Mouse (Mus musculus) megakaryocyte, embryonic 14.5 days (primary cell): ENCODE measurements around the gene Pip5k1a. TPM values are rescaled to one million over a fixed set of nuclear protein-coding genes. Genes with fewer than 3 reads are reported as not detected.
"Not testable (repeated sequence)": the region's sequence is repeated elsewhere in the genome, so short reads cannot be mapped to it uniquely, and the experiment has no call there.

Experiments used
- H3K27me3 ChIP-seq: replicated peaks from 2 replicates; pipeline ENCODE3; 2012; ENCODE audit warnings: inconsistent platforms
- H3K36me3 ChIP-seq: replicated peaks from 2 replicates; pipeline ENCODE3; 2012; ENCODE audit warnings: low read length, inconsistent platforms, mixed read lengths
- H3K4me1 ChIP-seq: 2 replicates; pipeline ENCODE4 v1.6.1; 2012; ENCODE audit warnings: inconsistent platforms
- H3K4me3 ChIP-seq: replicated peaks from 2 replicates; pipeline ENCODE3; 2012; ENCODE audit warnings: moderate library complexity, mild to moderate bottlenecking, inconsistent platforms
- H3K9me3 ChIP-seq: 2 replicates; pipeline ENCODE4 v1.6.1; 2012; ENCODE audit warnings: inconsistent platforms
- FLI1 ChIP-seq: IDR thresholded peaks from 2 replicates; pipeline ENCODE4 v1.6.1; 2012; ENCODE audit warnings: low read length, inconsistent platforms, mixed read lengths
- GATA1 ChIP-seq: IDR thresholded peaks from 3 replicates; pipeline ENCODE4 v1.6.1; 2012; ENCODE audit warnings: mixed read lengths, low read length, inconsistent platforms, borderline replicate concordance
- polyA plus RNA-seq: library from polyadenylated mRNA; stranded (reverse); fragments of >175 nt; gene quantifications from 2 replicates; pipeline ENCODE4 v1.2.3, GENCODE M21; 2012; ENCODE audit warnings: low replicate concordance; ENCODE audit not compliant: insufficient read depth

Gene Pip5k1a
- polyA plus RNA-seq, 1 experiment, result 16.2 TPM

- peaks cover 88% of the 10 kb centered on the region for H3K4me1 ChIP-seq
- H3K9me3 ChIP-seq, result no peaks in the 10 kb centered on the region
- TF ChIP-seq FLI1 (no peak), GATA1 (no peak)
- H3K27me3 ChIP-seq, result no peaks in the 10 kb centered on the region
- H3K4me3 ChIP-seq, result no peak overlapping the region
- no peaks in the 10 kb centered on the region for H3K36me3 ChIP-seq
These were observed 58.8 kb downstream of the Pip5k1a start for GRCm38 (mm10) chr3:95047914-95048313.

DNA sequence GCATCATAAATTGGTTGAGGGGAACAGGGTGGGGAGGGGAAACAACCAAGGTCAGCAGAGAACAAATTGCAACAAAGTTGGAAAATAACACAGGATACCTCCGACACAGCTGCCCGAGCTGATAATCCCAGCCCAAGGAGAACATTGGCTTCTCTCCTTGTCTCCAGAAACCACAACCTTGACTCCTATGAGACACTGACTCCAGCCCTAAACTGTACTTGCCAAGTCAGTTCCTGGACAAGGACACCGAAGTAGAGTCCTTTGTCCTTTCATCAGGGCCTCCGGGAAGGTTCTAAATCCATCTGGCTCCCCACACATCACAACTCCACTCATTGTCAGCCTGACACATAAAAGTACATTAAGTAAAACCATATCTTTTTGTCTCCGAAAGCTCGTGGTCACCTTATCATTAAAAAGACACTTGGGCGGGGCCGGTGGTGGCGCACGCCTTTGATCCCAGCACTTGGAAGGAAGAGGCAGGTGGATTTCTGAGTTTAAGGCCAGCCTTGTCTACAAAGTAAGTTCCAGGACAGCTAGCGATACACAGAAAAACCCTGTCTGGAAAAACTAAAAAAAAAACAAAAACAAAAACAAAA, 60.2 kb downstream of the Pip5k1a start:
- Histone ChIP-seq H3K27me3 (no peaks in the 10 kb centered on the region), H3K4me1 (peaks cover 84% of the 10 kb centered on the region)

GRCm38 (mm10) chr3:95043251-95043650, 63.5 kb downstream of the Pip5k1a start:
- no peaks in the 10 kb centered on the region for H3K27me3 ChIP-seq
- peak overlapping the region; percentile 18 for H3K4me3 ChIP-seq
- H3K4me1 ChIP-seq, result peaks cover 86% of the 10 kb centered on the region
- H3K9me3 ChIP-seq, result no peaks in the 10 kb centered on the region
- no peak for TF ChIP-seq FLI1
- no peak for TF ChIP-seq GATA1
- peaks cover 26% of the 10 kb centered on the region for H3K36me3 ChIP-seq

More for the DNA sequence above, 60.2 kb downstream of the Pip5k1a start:
- TF ChIP-seq FLI1 (no peak), GATA1 (no peak; the same call in 2 of the 3 replicates)
- Histone ChIP-seq H3K36me3 (no peaks in the 10 kb centered on the region), H3K4me3 (no peak overlapping the region), H3K9me3 (no peaks in the 10 kb centered on the region)

DNA sequence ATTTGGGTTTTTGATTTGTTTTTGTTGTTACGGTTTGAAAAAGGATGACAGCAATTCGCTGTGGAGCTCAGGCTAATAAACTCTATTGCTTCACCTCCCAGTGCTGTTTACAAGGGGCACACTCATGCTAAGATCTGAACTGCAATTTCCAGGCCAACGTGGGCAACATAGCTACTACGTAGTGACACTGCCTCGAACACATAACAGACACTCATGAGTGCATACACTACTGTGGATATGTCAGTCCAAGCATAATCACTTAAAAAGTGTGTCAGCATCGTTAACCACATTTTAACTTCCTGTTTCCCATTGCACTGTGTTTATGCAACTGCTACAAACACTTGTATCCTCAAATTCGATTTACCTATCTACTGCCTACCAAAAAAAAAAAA, 63.9 kb downstream of the Pip5k1a start:
- Histone ChIP-seq H3K4me1 (peaks cover 86% of the 10 kb centered on the region), H3K27me3 (no peaks in the 10 kb centered on the region), H3K9me3 (no peaks in the 10 kb centered on the region), H3K36me3 (peaks cover 30% of the 10 kb centered on the region), H3K4me3 (peak overlapping the region; percentile 97)
- TF ChIP-seq FLI1, result no peak
- no peak for TF ChIP-seq GATA1

DNA sequence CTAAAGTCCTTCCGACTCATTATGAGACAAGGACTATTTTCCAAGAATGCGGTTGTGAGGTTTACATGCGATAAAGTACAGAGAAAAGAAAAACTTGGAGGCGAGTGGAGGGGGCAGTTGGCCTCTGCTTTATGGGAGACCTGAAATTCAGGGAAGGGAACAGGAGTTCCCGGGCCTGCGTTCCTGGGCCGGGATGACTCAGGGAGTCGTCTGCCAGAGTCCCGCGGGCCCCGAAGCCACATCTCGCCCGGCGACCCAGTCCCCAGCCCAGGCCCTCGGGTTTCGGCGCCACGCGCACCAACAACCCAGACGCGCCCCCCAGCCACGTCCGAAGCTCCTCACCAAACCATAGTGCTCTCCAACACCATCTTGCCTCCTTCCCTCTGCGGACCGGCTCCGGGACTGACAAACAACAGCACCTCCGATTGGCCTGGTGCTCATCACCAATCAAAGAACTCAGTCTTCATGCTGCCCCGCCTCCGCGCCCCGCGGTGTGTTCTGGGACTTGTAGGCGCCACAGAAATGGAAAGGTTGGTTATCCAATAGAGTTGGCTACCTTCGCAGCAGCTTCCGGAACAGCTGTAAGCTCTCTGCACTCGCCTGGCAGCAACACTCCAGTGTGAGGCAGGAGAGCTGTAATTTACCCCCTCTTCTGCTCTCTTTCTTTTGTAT, 64.4 kb downstream of the Pip5k1a start, which contains the start of gene Psmd4:
Psmd4 (minus strand) TSS at position 449 of the 672 bp plus-strand sequence.
- TF ChIP-seq FLI1 (no peak), GATA1 (no peak)

GRCm38 (mm10) chr3:95041625-95042024, 65.1 kb downstream of the Pip5k1a start:
- Histone ChIP-seq H3K4me3 (peak overlapping the region; percentile 97), H3K27me3 (no peaks in the 10 kb centered on the region), H3K9me3 (no peaks in the 10 kb centered on the region), H3K4me1 (peaks cover 84% of the 10 kb centered on the region), H3K36me3 (peaks cover 40% of the 10 kb centered on the region)
- TF ChIP-seq FLI1 (no peak), GATA1 (no peak)

More for the DNA sequence above, 64.4 kb downstream of the Pip5k1a start, which contains the start of gene Psmd4:
- Histone ChIP-seq H3K36me3 (peaks cover 35% of the 10 kb centered on the region), H3K9me3 (no peaks in the 10 kb centered on the region), H3K4me3 (peak within 1 kb of the TSS; percentile 97), H3K4me1 (peaks cover 85% of the 10 kb centered on the region), H3K27me3 (no peaks in the 10 kb centered on the region)

GRCm38 (mm10) chr3:95029953-95030352, 76.8 kb downstream of the Pip5k1a start:
- Histone ChIP-seq H3K27me3 (no peaks in the 10 kb centered on the region), H3K4me3 (no peak overlapping the region), H3K4me1 (peaks cover 62% of the 10 kb centered on the region), H3K9me3 (no peaks in the 10 kb centered on the region), H3K36me3 (peaks cover 82% of the 10 kb centered on the region)
- TF ChIP-seq GATA1 (no peak), FLI1 (no peak)

- Histone ChIP-seq H3K36me3 (peaks cover 78% of the 10 kb centered on the region), H3K4me1 (peaks cover 68% of the 10 kb centered on the region)
These were observed 77.4 kb downstream of the Pip5k1a start for GRCm38 (mm10) chr3:95029291-95029827.

GRCm38 (mm10) chr3:95028603-95029002, 78.1 kb downstream of the Pip5k1a start:
- H3K9me3 ChIP-seq, result no peaks in the 10 kb centered on the region
- no peaks in the 10 kb centered on the region for H3K27me3 ChIP-seq
- H3K4me3 ChIP-seq, result no peak overlapping the region
- TF ChIP-seq FLI1 (no peak), GATA1 (no peak)
- peaks cover 72% of the 10 kb centered on the region for H3K4me1 ChIP-seq
- peaks cover 70% of the 10 kb centered on the region for H3K36me3 ChIP-seq

More at GRCm38 (mm10) chr3:95029291-95029827, 77.4 kb downstream of the Pip5k1a start:
- H3K27me3 ChIP-seq, H3K4me3 ChIP-seq, H3K9me3 ChIP-seq: not testable (repeated sequence)

DNA sequence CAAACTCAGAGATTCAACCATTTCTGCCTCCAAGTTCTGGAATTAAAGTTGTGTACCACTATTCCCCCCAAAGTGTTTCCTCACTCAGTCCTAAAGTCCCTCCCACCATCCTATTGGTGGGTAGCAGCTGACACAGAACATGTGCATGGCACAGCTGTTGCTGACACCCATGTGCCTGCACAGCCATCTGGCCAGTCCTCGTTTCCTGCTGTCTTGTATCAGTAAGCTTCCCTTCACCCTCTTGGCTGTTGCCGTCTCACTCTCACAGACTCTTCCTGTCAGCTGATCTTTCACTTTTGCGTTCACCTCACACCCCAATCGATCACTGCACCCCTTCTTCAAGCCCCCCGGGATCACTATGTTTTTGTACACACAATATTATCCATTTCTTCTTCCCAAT, 79.0 kb downstream of the Pip5k1a start:
- no peaks in the 10 kb centered on the region for H3K9me3 ChIP-seq
- H3K27me3 ChIP-seq, result no peaks in the 10 kb centered on the region
- peak overlapping the region; percentile 85 for H3K4me3 ChIP-seq
- TF ChIP-seq GATA1, result no peak
- TF ChIP-seq FLI1, result no peak
- H3K36me3 ChIP-seq, result peaks cover 61% of the 10 kb centered on the region
- peaks cover 69% of the 10 kb centered on the region for H3K4me1 ChIP-seq
